9 mouse cellular contexts compared by ENCODE assay signal in the genomic region with DNA sequence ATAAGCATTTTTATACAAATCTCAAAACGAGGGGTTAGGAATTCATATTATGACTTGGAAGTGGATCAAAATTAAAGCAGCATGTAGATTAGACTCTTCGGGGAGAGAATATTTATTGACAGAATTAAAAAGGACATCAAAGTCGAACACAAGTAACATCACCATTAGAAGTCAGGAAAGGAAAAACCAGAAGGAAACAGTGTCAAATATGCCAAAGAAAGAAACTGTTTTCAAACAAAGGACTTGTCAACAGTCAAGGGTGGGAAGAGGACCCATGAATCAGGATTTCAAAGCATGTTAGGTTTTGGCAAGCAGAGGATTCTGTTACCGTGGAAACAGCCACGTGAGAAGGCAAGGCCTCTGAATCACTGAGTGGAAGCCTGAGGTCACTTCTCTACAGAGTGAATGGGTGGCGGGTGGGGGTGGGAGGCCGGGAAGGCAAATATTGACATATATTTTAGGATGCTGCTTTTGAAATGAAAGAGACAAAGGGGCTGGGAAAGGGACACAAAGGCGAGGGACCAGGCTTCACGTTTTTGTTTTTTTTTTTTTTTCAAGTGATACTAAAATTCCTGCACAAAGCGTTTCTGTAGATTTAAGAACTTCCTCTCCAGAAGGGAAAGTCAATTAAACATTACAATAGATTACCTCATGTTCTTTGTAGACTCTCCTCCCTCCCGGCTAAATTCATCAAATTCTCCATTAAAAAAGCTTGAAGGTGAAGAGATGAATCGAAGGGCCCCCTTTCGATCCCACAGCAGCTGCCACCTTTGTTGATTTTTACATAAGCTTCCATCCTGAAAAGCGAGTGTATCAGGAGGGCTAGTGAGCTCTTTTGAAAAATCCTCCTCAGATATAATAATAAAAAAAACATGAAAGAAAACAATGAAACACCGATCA. TPM values are rescaled to one million over a fixed set of nuclear protein-coding genes. Genes with fewer than 3 reads are reported as not detected.
DNase-seq lines count a peak whose midpoint lies in the region.
"Had no signal": no experiment of that assay in that cellular context is flagged by ENCODE, and none has a peak within 500 bp of the region (broad histone marks: within the 10 kb centered on the region; RNA-seq: fewer than 3 reads in every experiment).

No protein-coding gene starts in this region.

- H3K27ac ChIP-seq in hindbrain, embryonic 10.5 days = peak overlapping the region; percentile 66

- H3K4me1 ChIP-seq in hindbrain, embryonic 10.5 days (replicated peaks) = peaks cover 16% of the 10 kb centered on the region

- peak; percentile 3 for DNase-seq in cerebellum, adult 8-10 months
- no peak for DNase-seq in cerebellum, adult 11 months
- DNase-seq in cerebellum, adult 9-10 months = peak; percentile 14
- DNase-seq in hindbrain, embryonic 10.5 days (ENCODE audit: low spot score) = peak; percentile 65
- peak; percentile 58 for DNase-seq in left cerebral cortex, postnatal 4 days
- DNase-seq in right cerebral cortex, postnatal 25 days = peak; percentile 24
- DNase-seq in urinary bladder, adult 18-20 months (ENCODE audit: low spot score in 2 of 2) = no peak
- no peak for DNase-seq in testis, postnatal 10 days (ENCODE audit: low spot score)

- H3K4me3 ChIP-seq in hindbrain, embryonic 10.5 days = no peak overlapping the region

- intact Hi-C loops in left cerebral cortex, postnatal 4 days (cut with DNase I) = no loop called here

- WGBS in hindbrain, embryonic 10.5 days = 36% methylated on average over 15 of the region's 15 CpGs

- H3K27me3 ChIP-seq in hindbrain, embryonic 10.5 days (ENCODE audit: insufficient read depth, poor library complexity, severe bottlenecking) = peaks cover 19% of the 10 kb centered on the region

- H3K9me3 ChIP-seq in hindbrain, embryonic 10.5 days = no peaks in the 10 kb centered on the region

- H3K36me3 ChIP-seq in hindbrain, embryonic 10.5 days = no peaks in the 10 kb centered on the region

RNA-seq across cellular contexts. Expression of gene Plscr5, which starts 18.3 kb away (rescaled TPM):
- polyA plus RNA-seq in hindbrain, embryonic 10.5 days (2016; fragmentation: Nextera tagmentation; extraction: Ambion mirVana) = not detected in 2 replicates
- total RNA-seq in left cerebral cortex, postnatal 4 days (2021) = under 1 TPM in 1 of 2 experiments, not detected in 1; 0.50 TPM
- total RNA-seq: layer of hippocampus, postnatal 25 days had no signal

Comparison
In these comparisons a context has a peak if more than half of its experiments do, and no peak if none do; other contexts are left out.
1. DNase-seq: peak in cerebellum, adult 8-10 months (single experiment), cerebellum, adult 9-10 months (single experiment), hindbrain, embryonic 10.5 days (single experiment), left cerebral cortex, postnatal 4 days (single experiment) and right cerebral cortex, postnatal 25 days (single experiment); none in cerebellum, adult 11 months (single experiment), urinary bladder, adult 18-20 months (0 of 2) and testis, postnatal 10 days (single experiment).